Comparison of ENCODE assay signal across 9 mouse cellular contexts in genomic region chr1:127679498-127680133, GRCm38 (mm10). TPM values are rescaled to one million over a fixed set of nuclear protein-coding genes. Genes with fewer than 3 reads are reported as not detected.
DNase-seq lines count a peak whose midpoint lies in the region; ATAC-seq and TF ChIP-seq lines count a peak whose summit lies in the region.
"Had no signal": no experiment of that assay in that cellular context is flagged by ENCODE, and none has a peak within 500 bp of the region (broad histone marks: within the 10 kb centered on the region; RNA-seq: fewer than 3 reads in every experiment).

Gene Tmem163 (minus strand): TSS chr1:127679548.

- DNase-seq in layer of hippocampus, adult 2 months (ENCODE audit: low spot score in 2 of 2), result peak in 1 of 2 experiments; percentile 28
- DNase-seq in layer of hippocampus, adult 9-10 months (ENCODE audit: low spot score), result no peak
- peak; percentile 42 for DNase-seq in T-cell, adult 2 months (ENCODE audit: low spot score)
- DNase-seq in embryo, embryonic 11 days, result peak; percentile 84
- DNase-seq in hindbrain, embryonic 10.5 days (ENCODE audit: low spot score), result peak; percentile 67
- peak; percentile 89 for DNase-seq in midbrain, embryonic 14.5 days
- DNase-seq in testis, postnatal 14 days (ENCODE audit: low spot score), result peak; percentile 9

- no peaks in the 10 kb centered on the region for H3K9me3 ChIP-seq in hindbrain, embryonic 10.5 days
- H3K9me3 ChIP-seq in limb, embryonic 12.5 days, result no peaks in the 10 kb centered on the region
- no peaks in the 10 kb centered on the region for H3K9me3 ChIP-seq in midbrain, embryonic 14.5 days (ENCODE audit: control insufficient read depth, low read length)

- H3K36me3 ChIP-seq in hindbrain, embryonic 10.5 days, result no peaks in the 10 kb centered on the region
- no peaks in the 10 kb centered on the region for H3K36me3 ChIP-seq in limb, embryonic 12.5 days
- no peaks in the 10 kb centered on the region for H3K36me3 ChIP-seq in midbrain, embryonic 14.5 days (ENCODE audit: control insufficient read depth, insufficient read depth, low read length)

- peaks cover 56% of the 10 kb centered on the region for H3K27me3 ChIP-seq in hindbrain, embryonic 10.5 days (ENCODE audit: insufficient read depth, poor library complexity, severe bottlenecking)
- peaks cover 69% of the 10 kb centered on the region for H3K27me3 ChIP-seq in limb, embryonic 12.5 days
- H3K27me3 ChIP-seq in midbrain, embryonic 14.5 days (ENCODE audit: control insufficient read depth, insufficient read depth, low read length), result peaks cover 11% of the 10 kb centered on the region; the same call in 1 of the 2 replicates

- no peak within 1 kb of the TSS for H3K27ac ChIP-seq in layer of hippocampus, adult 2 months
- H3K27ac ChIP-seq in hindbrain, embryonic 10.5 days, result peak within 1 kb of the TSS; percentile 86
- H3K27ac ChIP-seq in limb, embryonic 12.5 days, result no peak within 1 kb of the TSS
- peak within 1 kb of the TSS; percentile 70 for H3K27ac ChIP-seq in midbrain, embryonic 14.5 days (replicated peaks; ENCODE audit: low read depth, low read length)

- ATAC-seq in limb, embryonic 12.5 days (ENCODE audit: insufficient number of reproducible peaks, insufficient read depth, low FRiP score, low TSS enrichment, low read depth), result no peak
- ATAC-seq in midbrain, embryonic 14.5 days (ENCODE audit: low FRiP score, low TSS enrichment), result peak; percentile 29; the same call in 1 of the 2 replicates

- peak; percentile 81 for TF ChIP-seq CTCF in layer of hippocampus, adult 2 months (conservative IDR thresholded peaks at IDR 0.05)

- 12% methylated on average over 18 of the region's 18 CpGs for WGBS in hindbrain, embryonic 10.5 days
- 16% methylated on average over 18 of the region's 18 CpGs for WGBS in limb, embryonic 12.5 days
- 7% methylated on average over 18 of the region's 18 CpGs for WGBS in midbrain, embryonic 14.5 days

- H3K4me3 ChIP-seq in layer of hippocampus, adult 2 months, result peak within 1 kb of the TSS; percentile 56; the same call in 1 of the 2 replicates
- peak within 1 kb of the TSS; percentile 64 for H3K4me3 ChIP-seq in hindbrain, embryonic 10.5 days
- no peak within 1 kb of the TSS for H3K4me3 ChIP-seq in limb, embryonic 12.5 days (replicated peaks)
- H3K4me3 ChIP-seq in midbrain, embryonic 14.5 days (replicated peaks; ENCODE audit: low read depth, low read length), result peak within 1 kb of the TSS; percentile 70

- H3K4me1 ChIP-seq in hindbrain, embryonic 10.5 days (replicated peaks), result peaks cover 32% of the 10 kb centered on the region
- peaks cover 19% of the 10 kb centered on the region for H3K4me1 ChIP-seq in limb, embryonic 12.5 days (replicated peaks)
- peaks cover 9% of the 10 kb centered on the region for H3K4me1 ChIP-seq in midbrain, embryonic 14.5 days (ENCODE audit: control insufficient read depth, insufficient read depth, low read length)

- H3K9ac ChIP-seq in limb, embryonic 12.5 days (replicated peaks), result no peak within 1 kb of the TSS
- H3K9ac ChIP-seq in midbrain, embryonic 14.5 days (replicated peaks; ENCODE audit: low read length), result peak within 1 kb of the TSS; percentile 82

- peak within 1 kb of the TSS; percentile 96; the same call in 1 of the 2 replicates for H3K4me2 ChIP-seq in limb, embryonic 12.5 days
- peak within 1 kb of the TSS; percentile 87 for H3K4me2 ChIP-seq in midbrain, embryonic 14.5 days (ENCODE audit: low read length)

RNA-seq across cellular contexts. Expression of gene Tmem163, which starts in this region (rescaled TPM):
- total RNA-seq in layer of hippocampus, adult 2 months (2021), result 1 to 10 TPM; 5.4 to 6.6 TPM
- 12.4 and 28.8 TPM in 2 replicates for polyA plus RNA-seq in hindbrain, embryonic 10.5 days (2016; fragmentation: Nextera tagmentation; extraction: Ambion mirVana)
- 6.9 and 11.5 TPM in 2 replicates for polyA plus RNA-seq in limb, embryonic 12.5 days (2016; fragmentation: Nextera tagmentation; extraction: Ambion mirVana)
- polyA plus RNA-seq in midbrain, embryonic 14.5 days (2014; fragmentation: Nextera tagmentation; extraction: Ambion mirVana), result 64.0 and 64.8 TPM in 2 replicates
- polyA plus RNA-seq: erythroblast, embryonic 14.5 days had no signal

Comparison
In these comparisons a context has a peak if more than half of its experiments do, and no peak if none do; other contexts are left out.
1. H3K27ac ChIP-seq: peak in hindbrain, embryonic 10.5 days (single experiment) and midbrain, embryonic 14.5 days (single experiment); none in layer of hippocampus, adult 2 months (single experiment) and limb, embryonic 12.5 days (single experiment).